Mouse (Mus musculus) forelimb bud, embryonic 11.5 days (tissue): ENCODE data around the gene Afmid.
A peak's percentile ranks its signal among the peaks of the same experiment; 100 is the strongest.

ENCODE experiments used
- DNase-seq: peaks from one replicate; pipeline ENCODE4 v3.0.0-alpha.2; 2012; ENCODE audit warnings: low read depth, low spot score

Afmid gene

DNA sequence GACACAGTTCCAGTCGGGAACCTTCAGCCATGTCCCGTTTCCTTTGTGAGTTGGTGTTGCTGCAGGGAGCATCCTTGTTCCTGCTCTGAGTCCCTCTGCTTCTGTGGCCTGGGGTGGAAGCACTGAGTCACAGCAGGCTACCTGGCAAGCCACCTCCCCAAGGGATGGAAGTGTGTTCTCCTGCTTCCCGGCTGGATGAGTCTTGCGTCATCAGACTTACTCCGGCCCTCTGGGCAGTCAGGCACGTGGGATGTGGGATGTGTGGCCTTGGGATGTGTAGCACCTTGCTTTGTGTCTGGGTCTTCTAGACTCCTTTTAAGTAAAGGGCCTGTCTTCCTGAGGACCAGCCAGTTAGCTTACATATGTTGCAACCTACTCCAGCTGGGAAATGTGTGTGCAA lies 54.0 kb downstream of the Afmid start:
- DNase-seq, result no peak

DNA sequence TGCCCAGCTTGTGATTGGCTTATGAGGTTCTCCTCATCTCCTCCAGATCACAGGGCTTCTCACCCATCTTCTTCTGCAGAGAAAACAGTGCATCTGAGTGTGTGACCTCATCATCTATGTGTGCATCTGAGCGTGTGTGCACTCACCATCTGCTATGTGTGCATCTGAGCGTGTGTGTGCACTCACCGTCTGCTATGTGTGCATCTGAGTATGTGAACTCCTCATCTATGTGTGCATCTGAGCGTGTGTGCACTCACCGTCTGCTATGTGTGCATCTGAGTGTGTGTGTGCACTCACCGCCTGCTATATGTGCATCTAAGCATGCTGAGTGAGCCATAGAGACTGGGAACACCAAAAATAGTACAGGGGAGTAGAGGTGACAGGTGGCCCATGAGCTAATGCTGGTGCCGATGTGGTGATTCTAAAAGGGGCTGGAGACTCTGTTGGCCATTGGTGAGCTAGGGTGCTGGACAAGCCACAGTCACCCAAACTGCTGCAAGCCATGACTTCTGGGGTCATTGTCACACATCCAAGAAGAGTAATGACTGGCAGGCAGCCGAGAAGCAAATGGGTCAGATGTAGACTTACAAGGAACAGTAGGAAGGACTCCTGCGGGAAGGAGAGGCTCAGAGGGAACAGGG lies 54.7 kb downstream of the Afmid start:
- DNase-seq, result no peak

DNA sequence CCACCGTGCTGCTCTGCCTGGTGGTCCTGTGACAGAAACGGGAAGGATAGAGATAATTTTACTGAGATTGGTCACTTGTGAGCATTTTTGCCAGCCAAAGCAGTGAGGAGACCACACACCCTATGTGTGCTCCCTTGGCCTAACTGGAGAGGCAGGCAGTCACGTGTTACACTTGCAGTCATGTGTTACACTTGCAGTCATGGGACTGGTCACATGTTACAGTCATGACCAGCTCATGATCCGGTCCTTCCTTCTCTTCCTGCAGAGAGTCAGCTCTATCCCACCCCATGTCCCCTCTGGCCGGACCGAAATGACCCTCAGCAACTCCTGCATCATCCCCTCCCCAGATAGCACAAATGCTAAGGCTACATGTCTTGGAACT lies 55.2 kb downstream of the Afmid start:
- no peak for DNase-seq

DNA sequence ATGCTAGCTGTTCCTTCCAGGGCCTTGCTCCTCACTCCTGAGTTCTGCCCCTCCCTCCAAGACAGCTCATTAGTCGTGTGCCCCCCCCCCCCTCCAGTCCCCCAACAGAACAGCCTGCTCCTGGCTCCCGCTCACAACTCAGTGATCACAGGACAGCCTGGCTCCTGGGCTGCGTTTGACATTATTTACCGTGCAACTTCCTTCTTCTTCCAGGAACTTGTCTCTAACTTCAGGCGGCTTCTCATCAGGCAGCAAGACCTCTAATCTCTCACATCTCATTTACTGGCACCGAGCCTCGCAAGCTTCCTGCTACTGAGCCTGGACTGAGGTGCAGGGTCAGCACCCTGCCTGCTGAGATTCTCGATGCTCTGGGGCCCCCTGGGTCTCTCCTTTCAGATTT lies 56.1 kb downstream of the Afmid start:
- DNase-seq, result no peak

DNA sequence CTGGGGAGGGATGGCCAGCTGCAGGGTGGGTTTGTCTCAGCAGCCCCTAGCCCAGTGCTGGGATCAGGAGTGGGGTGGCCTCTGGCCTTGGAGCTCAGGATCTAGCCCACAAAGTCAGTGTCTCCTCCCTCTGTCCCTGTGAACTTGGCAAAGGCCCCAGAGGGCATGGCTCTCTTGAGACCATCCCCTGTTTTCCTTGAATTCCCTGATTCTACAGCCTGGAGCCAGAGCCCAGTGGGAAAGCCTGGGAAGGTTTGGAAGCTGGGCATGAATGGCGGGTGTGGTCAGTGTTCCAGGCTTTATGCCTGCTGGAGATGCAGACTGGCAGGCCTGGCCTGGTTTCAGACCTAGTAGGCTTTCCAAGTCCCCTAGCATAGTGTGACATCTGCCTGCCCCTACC lies 56.5 kb downstream of the Afmid start:
- DNase-seq, result no peak

DNA sequence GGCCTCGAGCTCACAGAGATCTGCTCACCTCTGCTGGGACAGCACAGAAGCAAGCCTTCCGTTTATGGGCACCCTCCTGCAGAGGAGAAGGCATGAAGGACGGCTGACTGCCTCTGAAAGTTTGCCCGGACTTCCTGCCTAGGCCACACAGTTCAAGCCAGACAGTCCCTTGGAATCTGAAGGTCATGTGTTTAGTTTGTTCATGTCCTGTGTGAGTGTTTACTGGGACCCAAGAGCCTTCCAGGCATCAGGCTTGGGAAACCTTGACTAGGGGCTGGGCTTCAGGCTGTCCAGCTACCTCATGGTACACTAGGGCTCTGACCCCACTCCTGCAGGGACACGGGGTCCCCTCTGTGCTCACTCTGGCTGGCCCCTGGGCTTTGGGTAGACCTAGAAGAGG lies 60.3 kb downstream of the Afmid start:
- no peak for DNase-seq

DNA sequence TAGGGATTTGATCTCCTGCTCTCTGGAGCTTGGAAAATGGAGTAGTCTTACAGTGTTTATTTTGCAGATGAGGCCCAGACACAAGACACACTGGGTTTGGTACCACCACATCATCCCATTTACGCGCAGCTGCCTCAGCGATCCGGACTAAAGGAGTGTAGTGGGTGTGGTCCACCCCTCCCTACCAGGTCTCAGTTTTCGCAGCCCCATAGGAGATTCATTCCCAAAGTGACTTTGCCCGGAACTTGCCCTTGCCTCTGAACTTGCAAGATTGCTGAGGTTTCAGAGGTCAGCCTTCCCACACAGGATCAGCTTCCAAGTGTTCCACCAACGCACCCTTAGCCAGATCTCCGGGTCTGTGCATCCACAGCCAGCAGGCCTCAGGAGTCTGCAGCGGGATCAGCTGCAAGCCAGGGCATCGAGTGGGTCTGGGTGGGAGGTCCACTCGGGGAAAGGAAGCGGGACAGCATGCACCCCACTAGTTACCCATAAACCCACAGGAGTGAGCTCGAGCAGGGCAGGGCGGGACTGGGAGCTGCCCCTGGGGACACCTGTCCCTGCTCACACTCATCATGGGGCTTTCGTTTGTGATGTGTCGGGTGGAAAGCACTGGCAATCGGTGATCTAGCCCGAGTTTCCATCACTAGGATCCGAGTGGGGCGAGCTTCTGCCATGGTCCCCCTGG lies 62.6 kb downstream of the Afmid start:
- no peak for DNase-seq

DNA sequence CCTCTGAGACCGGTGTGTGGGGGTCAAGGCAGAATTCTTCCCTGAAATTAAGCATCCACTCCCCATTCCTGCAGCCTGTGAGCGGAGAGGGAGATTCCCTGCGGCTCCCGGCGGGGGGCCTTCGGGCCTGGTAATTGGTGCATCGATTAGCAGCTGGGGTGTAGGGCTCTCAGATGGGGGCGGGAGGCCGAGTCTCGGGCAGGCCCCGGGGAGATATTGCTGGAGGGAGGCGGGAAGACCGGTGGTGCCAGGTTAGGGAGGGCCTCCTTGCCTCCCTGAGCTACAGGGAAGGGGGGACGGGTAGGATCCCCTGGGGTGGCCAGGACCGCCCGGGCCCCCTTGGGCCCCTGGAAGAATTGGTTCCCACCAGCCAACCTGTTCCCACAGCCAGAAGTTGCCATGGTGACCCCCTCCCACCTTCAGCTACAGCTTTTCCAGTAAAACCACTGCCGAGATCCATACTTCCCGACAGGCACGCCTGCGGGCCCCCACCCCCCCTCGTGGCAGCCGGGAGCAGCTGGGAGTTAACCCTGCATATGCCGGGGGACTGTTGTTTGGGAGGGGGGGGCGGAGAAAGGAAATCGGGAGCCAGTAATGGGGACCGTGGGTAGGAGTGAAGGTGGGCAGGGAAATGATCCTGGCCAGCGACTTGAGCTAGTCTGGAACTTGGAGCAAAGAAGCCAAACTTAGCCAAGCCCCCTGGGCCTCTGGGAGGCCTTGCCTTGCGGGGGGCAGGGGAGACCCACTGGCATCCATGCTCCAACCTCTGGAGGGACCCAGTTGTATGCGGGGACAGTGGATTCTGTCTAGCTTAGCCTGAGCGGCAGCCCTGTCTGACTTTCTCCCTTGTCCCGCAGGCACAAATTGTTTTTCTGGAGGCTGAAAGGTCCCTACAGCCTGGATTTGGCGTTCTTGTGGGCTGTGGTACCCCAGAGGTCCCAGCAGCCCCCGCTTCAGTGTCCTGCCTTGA lies 63.4 kb downstream of the Afmid start:
- DNase-seq, result peak; percentile 64
